Mouse (Mus musculus): ENCODE results near the gene H2al1a. TPM values are rescaled to one million over a fixed set of nuclear protein-coding genes. Genes with fewer than 3 reads are reported as not detected.
A peak's percentile ranks its signal among the peaks of the same experiment; 100 is the strongest.
"Not testable (repeated sequence)": the region's sequence is repeated elsewhere in the genome, so short reads cannot be mapped to it uniquely, and the experiment has no call there.

H2al1a gene
- not detected in 2 replicates for polyA plus RNA-seq (2016; fragmentation: Nextera tagmentation; extraction: Ambion mirVana)

DNA sequence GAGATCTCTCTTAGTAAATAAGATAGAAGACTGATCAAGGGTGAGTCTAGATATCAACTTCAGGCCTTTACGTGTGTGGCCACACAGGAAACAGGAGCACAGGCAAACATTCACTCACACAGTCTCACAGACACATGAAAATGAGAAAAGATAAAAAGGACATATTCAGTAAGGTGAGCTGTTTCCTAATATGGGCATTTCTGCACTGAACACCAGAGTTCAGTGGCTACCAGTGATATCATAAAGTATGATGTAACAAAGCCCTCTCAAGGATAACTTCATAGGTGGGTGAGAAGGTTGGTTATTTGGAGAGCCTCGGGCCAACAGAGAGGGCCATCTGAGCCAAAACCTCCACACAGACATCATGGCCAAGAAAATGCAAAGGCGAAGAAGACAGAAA lies at the start of gene H2al1a:
Gene H2al1a, plus strand, starts transcription at position 301 of the 400 bp plus-strand sequence.
- ATAC-seq (ENCODE audit: insufficient number of reproducible peaks, low FRiP score), result not testable (repeated sequence)
- no CpG with 5 or more reads among the region's 3 CpGs for WGBS

DNA sequence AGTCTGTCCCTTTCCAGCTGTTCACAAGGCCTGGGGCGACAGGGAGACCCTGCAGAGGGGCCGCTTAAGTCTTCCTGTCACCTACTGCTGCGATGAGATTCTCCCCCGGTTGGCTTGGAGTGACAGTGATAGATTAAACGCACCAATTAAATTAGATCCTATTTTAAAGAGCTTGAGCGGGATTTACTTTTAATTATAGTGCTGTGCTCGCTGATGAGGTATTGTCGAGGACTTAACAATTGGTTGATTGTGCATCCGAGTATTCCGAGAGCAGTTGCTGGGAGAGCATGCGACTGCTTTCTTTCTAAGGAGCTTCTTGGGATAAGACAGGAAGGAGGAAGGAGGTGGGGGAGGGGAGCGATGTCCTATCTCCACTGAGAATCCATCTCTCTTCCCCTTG lies 48.9 kb upstream of the H2al1a start:
- 0 out of 2 replicates have a peak, but pooled peaks cover 4% of the 10 kb centered on the region for H3K4me1 ChIP-seq (replicated peaks)
- no peaks in the 10 kb centered on the region for H3K36me3 ChIP-seq
- 26% methylated on average over 12 of the region's 12 CpGs for WGBS
- H3K27ac ChIP-seq (ENCODE audit: poor library complexity, severe bottlenecking), result no peak overlapping the region
- H3K9me3 ChIP-seq (replicated peaks), result no peaks in the 10 kb centered on the region
- no peak overlapping the region for H3K4me2 ChIP-seq
- ATAC-seq (ENCODE audit: insufficient number of reproducible peaks, low FRiP score), result no peak
- peaks cover 3% of the 10 kb centered on the region; the same call in 1 of the 2 replicates for H3K27me3 ChIP-seq (replicated peaks)
- no peak overlapping the region for H3K4me3 ChIP-seq
- H3K9ac ChIP-seq, result no peak overlapping the region

More for the DNA sequence above, at the start of gene H2al1a:
- not testable (repeated sequence) for H3K9me3 ChIP-seq (replicated peaks); H3K36me3 ChIP-seq; H3K27ac ChIP-seq (ENCODE audit: poor library complexity, severe bottlenecking); H3K27me3 ChIP-seq (replicated peaks); H3K9ac ChIP-seq; H3K4me3 ChIP-seq; H3K4me1 ChIP-seq (replicated peaks); H3K4me2 ChIP-seq

DNA sequence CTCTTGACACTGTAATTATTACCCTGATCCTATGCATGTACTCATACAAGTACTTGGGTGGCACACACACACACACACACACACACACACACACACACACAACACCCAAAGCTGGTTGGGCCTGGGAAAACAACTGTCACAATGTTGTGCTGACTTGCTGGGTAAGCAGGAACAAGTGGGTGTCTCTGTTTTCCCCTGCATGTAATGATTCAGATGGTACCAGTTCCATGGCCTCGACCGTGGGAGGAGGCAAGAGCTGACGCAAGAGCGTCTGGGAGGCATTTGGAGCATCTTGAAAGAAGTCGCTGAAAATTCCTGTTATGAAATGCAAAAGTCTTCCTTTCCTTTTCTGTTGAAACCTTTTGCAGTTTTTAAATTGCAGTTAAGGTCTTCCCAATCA lies 45.0 kb upstream of the H2al1a start:
- 49% methylated on average over 5 of the region's 5 CpGs for WGBS
- H3K27ac ChIP-seq (ENCODE audit: poor library complexity, severe bottlenecking), result peak overlapping the region; percentile 41
- 0 out of 2 replicates have a peak, but pooled peaks cover 7% of the 10 kb centered on the region for H3K4me1 ChIP-seq (replicated peaks)

DNA sequence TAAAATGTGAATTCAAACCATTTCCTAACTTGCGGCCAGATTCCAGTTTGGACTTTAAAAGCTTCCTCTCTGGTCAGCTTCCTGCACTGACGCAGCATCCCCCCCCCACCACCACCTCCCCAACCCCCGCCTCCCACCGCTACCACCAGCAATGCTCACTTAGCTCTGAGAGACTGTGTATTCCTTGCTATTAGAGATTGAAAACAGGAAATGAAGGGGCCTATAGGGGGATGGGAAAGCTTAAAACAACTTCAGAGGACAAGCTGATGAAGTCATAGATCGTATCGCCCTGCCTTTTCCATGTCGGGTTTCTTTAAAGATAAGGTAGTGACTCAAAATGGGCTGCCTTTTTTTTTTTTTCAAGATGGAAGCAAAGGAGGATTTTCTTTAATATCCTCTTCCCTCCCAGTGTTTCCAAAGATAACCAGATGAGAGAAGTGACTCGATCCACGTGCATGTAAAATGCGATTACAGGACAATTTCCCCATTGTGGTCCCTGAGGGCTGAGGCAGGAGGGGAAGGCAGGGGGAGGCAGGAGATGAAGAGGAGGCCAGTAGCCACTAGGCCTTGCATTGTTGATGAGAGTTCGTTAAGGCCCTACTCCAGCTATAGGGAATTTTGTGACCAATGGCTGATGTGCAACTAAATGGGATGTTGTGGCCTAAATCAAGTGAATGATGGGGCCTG lies 44.4 kb upstream of the H2al1a start:
- H3K4me2 ChIP-seq, result no peak overlapping the region
- no peak for ATAC-seq (ENCODE audit: insufficient number of reproducible peaks, low FRiP score)
- H3K36me3 ChIP-seq, result no peaks in the 10 kb centered on the region
- H3K4me1 ChIP-seq (replicated peaks), result 0 out of 2 replicates have a peak, but pooled peaks cover 7% of the 10 kb centered on the region
- H3K27ac ChIP-seq (ENCODE audit: poor library complexity, severe bottlenecking), result peak overlapping the region; percentile 41; the same call in 1 of the 2 replicates
- H3K27me3 ChIP-seq (replicated peaks), result peaks cover 23% of the 10 kb centered on the region
- no peak overlapping the region for H3K4me3 ChIP-seq
- 25% methylated on average over 11 of the region's 11 CpGs for WGBS
- H3K9me3 ChIP-seq (replicated peaks), result no peaks in the 10 kb centered on the region
- H3K9ac ChIP-seq, result no peak overlapping the region

More for the DNA sequence above, 45.0 kb upstream of the H2al1a start:
- H3K9ac ChIP-seq, result no peak overlapping the region
- H3K9me3 ChIP-seq (replicated peaks), result no peaks in the 10 kb centered on the region
- no peak overlapping the region for H3K4me2 ChIP-seq
- H3K36me3 ChIP-seq, result no peaks in the 10 kb centered on the region
- peaks cover 19% of the 10 kb centered on the region for H3K27me3 ChIP-seq (replicated peaks)
- no peak for ATAC-seq (ENCODE audit: insufficient number of reproducible peaks, low FRiP score)
- no peak overlapping the region for H3K4me3 ChIP-seq

DNA sequence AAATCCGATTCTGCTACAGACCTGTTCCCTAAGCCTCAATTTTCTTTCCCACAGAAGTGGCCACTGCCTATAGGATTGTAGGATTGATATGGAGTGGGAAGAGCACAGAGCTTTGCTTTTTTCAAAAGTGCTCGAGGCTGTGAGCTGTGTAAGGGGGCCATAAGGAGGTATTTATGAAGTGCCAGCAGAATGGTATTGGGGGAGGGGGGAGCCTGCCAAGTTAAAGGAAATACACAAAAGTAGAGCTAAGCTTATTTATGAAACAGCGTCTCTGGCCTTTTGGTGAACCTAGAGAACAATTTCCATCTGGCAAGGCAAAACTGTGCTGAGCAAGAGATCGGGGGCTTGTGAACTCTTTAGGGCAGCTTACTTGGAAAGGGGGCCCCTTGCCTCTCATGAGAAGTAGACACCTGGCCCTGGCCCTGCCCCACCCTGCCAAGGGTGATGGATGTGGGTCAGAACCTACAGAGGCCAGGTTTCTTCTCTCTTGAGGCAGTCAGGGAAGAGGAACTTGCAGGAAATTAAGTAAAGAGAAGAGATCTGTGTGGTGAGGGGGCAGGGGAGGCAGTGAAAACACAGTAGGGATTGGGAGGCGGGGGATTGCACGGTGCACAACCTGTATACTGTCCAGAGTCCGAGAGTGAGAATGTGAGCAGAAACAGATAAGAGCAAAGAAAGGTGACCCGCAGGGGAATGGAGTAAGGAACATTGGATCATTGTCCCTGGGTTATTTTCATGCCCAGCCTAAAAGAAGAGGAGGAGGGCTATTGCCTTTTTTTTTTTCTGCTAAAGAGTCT lies 43.3 kb upstream of the H2al1a start:
- peaks cover 24% of the 10 kb centered on the region for H3K27me3 ChIP-seq (replicated peaks)
- 47% methylated on average over 8 of the region's 8 CpGs for WGBS
- H3K4me1 ChIP-seq (replicated peaks), result 0 out of 2 replicates have a peak, but pooled peaks cover 7% of the 10 kb centered on the region

DNA sequence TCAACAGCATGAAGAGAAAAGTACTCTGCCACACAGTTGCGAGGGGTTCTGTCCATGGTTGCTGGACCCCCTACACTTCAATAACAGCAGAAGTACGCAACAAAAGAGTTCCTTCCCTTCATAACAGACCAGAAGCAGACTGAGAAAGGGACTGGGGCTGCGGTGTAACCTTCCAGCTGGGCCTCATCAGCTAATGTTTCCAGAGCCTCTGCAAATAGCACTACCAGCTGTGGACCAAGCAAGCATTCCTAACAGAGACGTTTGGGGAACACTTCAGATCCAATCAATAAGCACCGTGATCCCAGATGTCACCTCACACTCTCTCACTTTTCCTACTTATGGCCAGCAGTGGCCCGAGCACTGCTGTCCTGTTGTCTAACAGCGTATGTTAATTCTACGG lies 34.1 kb upstream of the H2al1a start:
- Histone ChIP-seq H3K9ac (no peak overlapping the region), H3K27ac (ENCODE audit: poor library complexity, severe bottlenecking) (no peak overlapping the region), H3K4me1 (replicated peaks) (no peaks in the 10 kb centered on the region), H3K4me2 (no peak overlapping the region), H3K9me3 (replicated peaks) (no peaks in the 10 kb centered on the region), H3K4me3 (no peak overlapping the region), H3K36me3 (no peaks in the 10 kb centered on the region), H3K27me3 (replicated peaks) (peaks cover 12% of the 10 kb centered on the region)
- 69% methylated on average over 8 of the region's 8 CpGs for WGBS
- no peak for ATAC-seq (ENCODE audit: insufficient number of reproducible peaks, low FRiP score)

More for the DNA sequence above, 43.3 kb upstream of the H2al1a start:
- no peak overlapping the region for H3K9ac ChIP-seq
- no peaks in the 10 kb centered on the region for H3K36me3 ChIP-seq
- no peak overlapping the region for H3K4me3 ChIP-seq
- H3K27ac ChIP-seq (ENCODE audit: poor library complexity, severe bottlenecking), result 0 out of 2 replicates have a peak overlapping the region, but pooled peaks have one; percentile 3
- ATAC-seq (ENCODE audit: insufficient number of reproducible peaks, low FRiP score), result no peak
- H3K9me3 ChIP-seq (replicated peaks), result no peaks in the 10 kb centered on the region
- H3K4me2 ChIP-seq, result no peak overlapping the region

DNA sequence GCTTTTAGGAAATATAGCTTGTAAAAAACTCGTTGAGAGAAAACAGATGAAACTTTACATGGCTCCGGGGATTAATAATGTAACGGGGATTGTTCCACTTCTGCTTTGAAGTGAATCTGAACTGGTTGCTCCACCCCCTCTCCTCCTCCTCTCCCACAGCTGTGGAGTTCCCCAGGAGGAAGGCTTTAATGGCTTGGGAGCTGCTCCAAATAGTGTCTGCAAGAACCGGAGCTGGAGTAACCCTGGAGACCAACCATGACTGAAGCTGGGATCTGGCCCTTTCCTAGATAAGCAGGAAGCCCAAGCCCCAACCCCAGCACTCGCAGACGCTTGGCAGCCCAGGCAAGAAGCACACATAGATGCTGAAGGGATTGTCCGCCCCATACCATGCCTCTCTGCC lies 31.3 kb upstream of the H2al1a start:
- no peak overlapping the region for H3K4me3 ChIP-seq
- H3K4me1 ChIP-seq (replicated peaks), result no peaks in the 10 kb centered on the region
- H3K4me2 ChIP-seq, result no peak overlapping the region
- no peak for ATAC-seq (ENCODE audit: insufficient number of reproducible peaks, low FRiP score)
- no peaks in the 10 kb centered on the region for H3K36me3 ChIP-seq
- no peaks in the 10 kb centered on the region for H3K9me3 ChIP-seq (replicated peaks)
- H3K27me3 ChIP-seq (replicated peaks), result peaks cover 13% of the 10 kb centered on the region
- WGBS, result 51% methylated on average over 7 of the region's 7 CpGs
- no peak overlapping the region for H3K9ac ChIP-seq
- no peak overlapping the region for H3K27ac ChIP-seq (ENCODE audit: poor library complexity, severe bottlenecking)

DNA sequence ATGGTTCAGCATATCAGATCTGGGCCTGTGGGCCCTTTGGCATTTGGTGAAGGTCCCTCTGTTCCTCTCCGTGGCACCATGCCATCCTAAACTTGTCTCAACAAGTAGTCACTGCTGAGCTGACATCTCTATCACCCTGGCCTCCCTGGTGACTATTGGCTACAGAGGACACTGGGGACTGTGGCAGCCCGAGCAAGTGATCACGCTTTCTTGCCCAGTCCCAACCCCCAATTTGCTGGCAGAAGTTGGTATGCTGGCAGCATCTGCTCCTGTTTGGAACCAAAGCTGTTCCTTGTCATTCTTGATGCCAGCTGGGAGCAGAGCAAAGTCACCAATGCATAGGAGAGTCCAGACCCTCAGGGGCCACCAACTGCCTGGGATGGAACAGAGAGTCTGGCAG lies 30.0 kb upstream of the H2al1a start:
- no peaks in the 10 kb centered on the region for H3K4me1 ChIP-seq (replicated peaks)
- no peak for ATAC-seq (ENCODE audit: insufficient number of reproducible peaks, low FRiP score)
- no peak overlapping the region for H3K4me2 ChIP-seq
- H3K9ac ChIP-seq, result no peak overlapping the region
- no peaks in the 10 kb centered on the region for H3K36me3 ChIP-seq
- H3K4me3 ChIP-seq, result no peak overlapping the region
- no peak overlapping the region for H3K27ac ChIP-seq (ENCODE audit: poor library complexity, severe bottlenecking)
- peaks cover 13% of the 10 kb centered on the region for H3K27me3 ChIP-seq (replicated peaks)
- no peaks in the 10 kb centered on the region for H3K9me3 ChIP-seq (replicated peaks)
- 79% methylated on average over 3 of the region's 3 CpGs for WGBS

DNA sequence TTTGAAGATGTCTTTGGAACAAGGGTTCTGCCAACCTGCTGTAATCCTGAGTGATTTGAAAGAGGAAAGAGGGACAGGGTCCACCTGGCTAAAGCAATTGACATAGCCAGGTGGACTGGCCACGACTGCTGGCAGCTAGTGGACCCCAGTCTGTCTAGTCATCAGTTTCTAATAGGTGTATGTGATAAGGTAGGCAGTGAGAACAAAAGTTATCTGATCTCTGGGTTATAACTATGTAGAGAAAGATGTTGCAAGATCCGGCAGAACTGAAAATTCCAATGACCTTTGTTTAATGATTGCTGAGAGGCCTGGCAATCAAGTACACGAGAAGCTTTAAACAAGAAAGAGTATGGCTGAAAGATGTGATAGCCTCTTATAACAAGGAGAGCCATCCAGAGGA lies 25.9 kb upstream of the H2al1a start:
- H3K4me1 ChIP-seq (replicated peaks), result no peaks in the 10 kb centered on the region
- peaks cover 10% of the 10 kb centered on the region for H3K27me3 ChIP-seq (replicated peaks)
- WGBS, result 73% methylated on average over 3 of the region's 3 CpGs
- ATAC-seq (ENCODE audit: insufficient number of reproducible peaks, low FRiP score), result no peak
- H3K36me3 ChIP-seq, result no peaks in the 10 kb centered on the region
- H3K27ac ChIP-seq (ENCODE audit: poor library complexity, severe bottlenecking), result no peak overlapping the region
- H3K9me3 ChIP-seq (replicated peaks), result no peaks in the 10 kb centered on the region
- no peak overlapping the region for H3K9ac ChIP-seq
- no peak overlapping the region for H3K4me3 ChIP-seq
- H3K4me2 ChIP-seq, result no peak overlapping the region

DNA sequence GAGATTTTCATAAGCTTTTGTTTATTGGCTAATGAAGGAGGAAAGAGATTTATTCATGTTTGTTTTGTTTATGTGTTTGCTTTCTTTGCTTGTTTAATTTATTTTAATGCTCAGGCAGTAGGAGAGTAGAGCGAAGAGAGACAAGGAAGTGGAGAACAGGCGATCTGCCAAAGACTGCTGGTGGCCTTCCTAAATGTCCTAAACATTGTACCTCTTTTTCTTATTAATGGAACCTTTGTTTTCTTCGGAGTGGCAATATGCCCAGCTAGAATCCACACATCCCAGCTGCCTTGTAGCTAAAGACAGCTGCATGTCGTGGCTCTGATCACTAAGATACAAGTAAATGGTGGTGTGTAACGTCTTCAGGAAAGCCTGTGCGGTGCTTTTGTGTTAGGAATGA lies 22.0 kb upstream of the H2al1a start:
- Histone ChIP-seq H3K9ac (no peak overlapping the region), H3K9me3 (replicated peaks) (no peaks in the 10 kb centered on the region), H3K4me3 (no peak overlapping the region), H3K4me2 (no peak overlapping the region), H3K27ac (ENCODE audit: poor library complexity, severe bottlenecking) (no peak overlapping the region), H3K36me3 (no peaks in the 10 kb centered on the region), H3K4me1 (replicated peaks) (no peaks in the 10 kb centered on the region), H3K27me3 (replicated peaks) (peaks cover 7% of the 10 kb centered on the region; the same call in 1 of the 2 replicates)
- ATAC-seq (ENCODE audit: insufficient number of reproducible peaks, low FRiP score), result no peak
- 73% methylated on average over 6 of the region's 6 CpGs for WGBS

DNA sequence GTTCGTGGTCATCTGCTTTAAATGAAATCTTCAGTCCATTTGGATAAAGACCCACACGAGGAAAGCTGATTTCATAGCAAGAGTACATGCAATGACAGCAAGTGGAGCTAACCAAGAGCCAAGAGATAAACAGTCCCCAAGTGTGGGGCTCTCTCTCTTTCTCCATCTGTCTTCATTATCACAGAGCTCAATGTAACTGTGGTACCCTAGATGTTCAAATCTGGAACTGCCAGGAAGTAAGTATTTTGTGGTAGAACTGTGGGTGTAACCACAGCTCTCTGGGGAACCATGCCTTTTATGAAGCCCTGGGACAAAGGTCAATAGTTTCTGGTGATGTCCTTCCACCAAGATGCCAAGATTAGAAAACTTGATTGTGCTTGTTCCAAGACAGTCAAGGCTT lies 18.3 kb upstream of the H2al1a start:
- ATAC-seq (ENCODE audit: insufficient number of reproducible peaks, low FRiP score), result no peak
- WGBS, result 57% methylated on average over 2 of the region's 2 CpGs
- Histone ChIP-seq H3K27me3 (replicated peaks) (0 out of 2 replicates have a peak, but pooled peaks cover 7% of the 10 kb centered on the region), H3K4me3 (no peak overlapping the region), H3K9me3 (replicated peaks) (no peaks in the 10 kb centered on the region), H3K36me3 (no peaks in the 10 kb centered on the region), H3K4me1 (replicated peaks) (no peaks in the 10 kb centered on the region), H3K27ac (ENCODE audit: poor library complexity, severe bottlenecking) (no peak overlapping the region), H3K9ac (no peak overlapping the region), H3K4me2 (no peak overlapping the region)

Measured in heart, embryonic 12.5 days (tissue).